Mouse (Mus musculus) forebrain, postnatal 0 days (tissue): ENCODE results near the gene Ammecr1. TPM values are rescaled to one million over a fixed set of nuclear protein-coding genes. Genes with fewer than 3 reads are reported as not detected.

Source experiments
- ATAC-seq: fragments of 200-750 bp; cut with Nextera tagmentation; 2 replicates; pipeline ENCODE4 v1.8.0; 2017; ENCODE audit warnings: mild to moderate bottlenecking, moderate library complexity
- DNase-seq: peaks from one replicate; pipeline ENCODE4 v3.0.0-alpha.2; 2015
- H3K27ac ChIP-seq: fragments of 300-500 bp; sonication (generic); 2 replicates; pipeline ENCODE4 v1.5.1; 2014; ENCODE audit warnings: low read depth, mild to moderate bottlenecking, antibody characterized with exemption, low read length, moderate library complexity, mixed read lengths
- H3K27me3 ChIP-seq: fragments of 300-500 bp; sonication (generic); 2 replicates; pipeline ENCODE4 v1.6.1; 2014; ENCODE audit warnings: mild to moderate bottlenecking, low read length, mixed read lengths; ENCODE audit not compliant: insufficient read depth
- H3K36me3 ChIP-seq: fragments of 300-500 bp; sonication (generic); 2 replicates; pipeline ENCODE4 v1.6.1; 2014; ENCODE audit warnings: mild to moderate bottlenecking, moderate library complexity; ENCODE audit not compliant: insufficient read depth
- H3K4me1 ChIP-seq: fragments of 300-500 bp; sonication (generic); 2 replicates; pipeline ENCODE4 v1.6.1; 2014; ENCODE audit warnings: antibody characterized with exemption; ENCODE audit not compliant: insufficient read depth
- H3K4me2 ChIP-seq: fragments of 300-500 bp; sonication (generic); 2 replicates; pipeline ENCODE4 v1.6.1; 2014; ENCODE audit warnings: low read depth, mild to moderate bottlenecking, moderate library complexity
- H3K4me3 ChIP-seq: fragments of 300-500 bp; sonication (generic); 2 replicates; pipeline ENCODE4 v1.5.1; 2014; ENCODE audit warnings: low read depth, low read length, mixed read lengths
- H3K9ac ChIP-seq: fragments of 300-500 bp; sonication (generic); 2 replicates; pipeline ENCODE4 v1.6.1; 2014; ENCODE audit warnings: mild to moderate bottlenecking
- H3K9me3 ChIP-seq: fragments of 300-500 bp; sonication (generic); 2 replicates; pipeline ENCODE4 v1.6.1; 2016; ENCODE audit warnings: low read length
- CTCF ChIP-seq: sonication (generic); IDR thresholded peaks from 2 replicates; pipeline ENCODE4 v1.5.1; 2016; ENCODE audit warnings: antibody characterized with exemption, control low read depth, low read depth
- WGBS: fragments of 180-500 bp; shearing (Covaris S2); extraction: QIAGEN DNeasy Blood & Tissue Kit; methylation state at CpG from one replicate; pipeline ENCODE4 v1.1.7; 2014; 5-methylcytosine and 5-hydroxymethylcytosine counted together
- polyA plus RNA-seq: library from polyadenylated mRNA; unstranded; fragments of >200 nt; fragmentation: Nextera tagmentation; extraction: Ambion mirVana; gene quantifications from 2 replicates; pipeline ENCODE4 v1.2.1, GENCODE M21; 2015
- total RNA-seq: library from RNA; depleted of rRNA; stranded (reverse); fragments of >200 nt; gene quantifications from 2 replicates; pipeline ENCODE4 v1.2.3, GENCODE M21; 2014

Gene Ammecr1
- total and polyA plus RNA-seq, 2 experiments from 2014 or later = 2.3 to 3.6 TPM

DNA sequence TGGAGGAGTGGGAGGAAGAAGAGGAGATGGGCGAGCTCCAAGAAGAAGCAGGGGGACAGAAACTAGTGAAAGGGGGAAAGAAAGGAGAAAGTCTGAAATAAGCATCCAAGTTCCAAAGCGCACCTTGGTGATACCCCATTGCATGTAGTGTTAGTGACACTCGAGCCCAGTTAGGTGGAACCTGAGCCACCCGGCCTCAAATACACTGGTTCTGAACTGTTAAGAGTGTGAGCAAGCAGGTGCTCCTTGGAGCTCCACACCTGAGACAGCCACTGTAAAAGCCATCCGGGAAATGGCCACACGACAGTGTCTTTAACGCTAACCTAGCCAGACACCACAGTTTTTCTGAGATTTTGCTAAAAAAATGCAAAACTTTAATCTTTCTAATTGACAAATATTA lies 539 bp upstream of the Ammecr1 start:
- DNase-seq = no peak
- H3K27me3 ChIP-seq = no peaks in the 10 kb centered on the region
- H3K36me3 ChIP-seq = no peaks in the 10 kb centered on the region
- no peak for TF ChIP-seq CTCF
- H3K4me1 ChIP-seq = no peaks in the 10 kb centered on the region
- peak overlapping the region; percentile 43 for H3K4me2 ChIP-seq
- ATAC-seq = no peak
- 51% methylated on average over 7 of the region's 7 CpGs for WGBS
- H3K4me3 ChIP-seq = peak overlapping the region; percentile 52
- H3K9ac ChIP-seq = peak overlapping the region; percentile 69; the same call in 1 of the 2 replicates
- no peak overlapping the region for H3K27ac ChIP-seq
- no peaks in the 10 kb centered on the region for H3K9me3 ChIP-seq

DNA sequence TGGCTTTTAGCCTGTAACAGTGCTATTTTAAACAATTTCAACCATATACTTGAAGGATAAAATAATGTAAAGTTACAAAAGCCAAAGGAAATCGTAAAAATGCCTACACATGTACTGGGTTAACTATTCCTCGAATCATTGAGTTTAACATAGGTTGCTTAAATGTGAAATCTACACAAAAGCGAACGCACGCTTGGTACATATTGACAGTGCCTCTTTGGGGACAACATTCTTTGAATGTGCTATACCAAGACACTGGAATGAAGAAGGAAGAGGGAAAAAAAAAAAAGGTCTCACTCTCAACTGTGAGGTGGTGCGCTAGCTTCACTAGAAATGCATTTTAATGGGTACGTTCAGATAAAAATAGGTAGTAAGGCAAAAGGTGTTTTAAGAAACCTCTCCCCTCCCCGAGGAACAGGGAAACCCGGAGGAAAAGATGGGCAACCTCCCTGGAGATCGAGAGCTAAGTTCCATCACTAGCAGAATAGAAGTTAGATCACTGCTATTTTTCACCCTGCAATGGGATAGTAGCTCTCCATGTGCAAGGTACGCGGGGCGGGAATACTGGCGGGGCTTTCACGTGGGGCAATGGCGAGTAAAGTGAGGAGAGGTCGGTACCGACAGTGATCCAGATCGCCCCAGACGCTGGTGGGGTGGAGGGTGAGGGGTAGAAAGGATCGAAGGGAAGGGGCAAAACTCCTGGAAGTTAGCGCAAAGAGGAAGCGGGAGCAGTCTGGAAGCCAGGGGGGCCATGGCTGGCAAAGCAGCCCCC lies 1.1 kb downstream of the Ammecr1 start:
- Histone ChIP-seq H3K4me2 (peak overlapping the region; percentile 52), H3K4me3 (peak overlapping the region; percentile 52), H3K4me1 (no peaks in the 10 kb centered on the region), H3K9me3 (no peaks in the 10 kb centered on the region), H3K27ac (no peak overlapping the region; the same call in 1 of the 2 replicates), H3K36me3 (no peaks in the 10 kb centered on the region), H3K9ac (peak overlapping the region; percentile 69), H3K27me3 (no peaks in the 10 kb centered on the region)
- ATAC-seq = no peak
- TF ChIP-seq CTCF = no peak
- 33% methylated on average over 23 of the region's 23 CpGs for WGBS
- DNase-seq = peak; percentile 2

GRCm38 (mm10) chrX:142960434-142960833 lies 6.1 kb downstream of the Ammecr1 start:
- Histone ChIP-seq H3K36me3 (no peaks in the 10 kb centered on the region), H3K9me3 (no peaks in the 10 kb centered on the region), H3K9ac (no peak overlapping the region), H3K4me2 (no peak overlapping the region), H3K4me1 (no peaks in the 10 kb centered on the region), H3K4me3 (no peak overlapping the region), H3K27me3 (no peaks in the 10 kb centered on the region), H3K27ac (no peak overlapping the region)
- ATAC-seq (no peak), DNase-seq (no peak)
- no peak for TF ChIP-seq CTCF
- WGBS = 45% methylated on average over 2 of the region's 2 CpGs

DNA sequence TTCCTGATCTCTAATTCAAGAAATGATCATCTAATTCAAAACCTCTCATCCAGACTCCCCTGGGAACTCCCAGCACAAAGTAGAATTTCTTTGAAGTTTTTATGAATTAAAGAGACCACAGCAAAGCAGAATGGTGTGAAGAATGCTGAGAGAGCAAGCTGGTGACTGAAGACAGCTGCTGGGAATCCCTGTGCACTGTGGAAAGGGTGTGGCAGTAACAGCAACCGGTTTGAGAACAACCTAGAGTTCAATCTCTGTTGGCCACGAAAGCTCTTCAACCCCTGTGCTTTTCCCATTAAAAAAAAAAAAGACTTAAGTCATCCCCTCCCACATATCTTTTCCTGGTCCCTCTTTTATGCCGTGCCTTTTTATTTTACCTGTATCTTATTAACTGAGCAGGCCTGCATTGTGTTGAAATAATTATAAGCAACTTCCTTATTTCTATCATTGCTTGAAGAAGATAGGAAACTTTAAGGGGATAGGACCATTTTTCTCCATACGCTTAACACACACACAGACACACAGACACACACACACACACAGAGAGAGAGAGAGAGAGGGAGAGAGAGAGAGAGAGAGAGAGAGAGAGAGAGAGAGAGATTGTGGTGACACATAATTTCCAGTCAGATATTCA lies 6.7 kb downstream of the Ammecr1 start:
- Histone ChIP-seq H3K36me3 (no peaks in the 10 kb centered on the region), H3K9ac (no peak overlapping the region), H3K9me3 (no peaks in the 10 kb centered on the region), H3K4me1 (no peaks in the 10 kb centered on the region), H3K4me2 (no peak overlapping the region), H3K27me3 (no peaks in the 10 kb centered on the region), H3K4me3 (no peak overlapping the region), H3K27ac (no peak overlapping the region)
- ATAC-seq (no peak), DNase-seq (no peak)
- no peak for TF ChIP-seq CTCF
- 67% methylated on average over 4 of the region's 4 CpGs for WGBS

- Histone ChIP-seq H3K36me3 (no peaks in the 10 kb centered on the region), H3K27me3 (no peaks in the 10 kb centered on the region), H3K4me3 (no peak overlapping the region), H3K27ac (no peak overlapping the region), H3K9me3 (no peaks in the 10 kb centered on the region), H3K4me2 (no peak overlapping the region), H3K9ac (no peak overlapping the region), H3K4me1 (no peaks in the 10 kb centered on the region)
- no peak for ATAC-seq
- DNase-seq = no peak
- 84% methylated on average over 4 of the region's 4 CpGs for WGBS
- TF ChIP-seq CTCF = no peak
Measured at GRCm38 (mm10) chrX:142928430-142928829, 38.1 kb downstream of the Ammecr1 start.

DNA sequence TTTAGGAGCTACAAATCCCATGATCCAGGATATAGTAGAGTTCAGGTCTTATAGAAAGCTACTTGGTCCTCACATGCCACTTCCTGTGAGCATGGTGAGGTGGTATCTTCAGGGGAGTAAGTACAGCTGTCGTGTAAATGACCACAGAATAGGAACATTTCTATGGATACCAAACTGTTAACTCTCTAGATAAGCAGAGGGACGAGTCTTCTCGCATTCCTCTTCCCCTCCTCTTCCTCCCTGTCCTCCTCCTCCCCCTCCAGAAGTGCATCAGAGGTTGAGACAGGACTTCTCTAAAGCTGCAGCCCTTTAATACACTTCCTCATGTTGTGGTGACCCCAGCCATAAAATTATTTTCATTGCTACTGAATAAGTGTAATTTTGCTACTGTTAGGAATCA lies 49.1 kb downstream of the Ammecr1 start:
- no peak overlapping the region for H3K4me2 ChIP-seq
- WGBS = 62% methylated on average over 3 of the region's 3 CpGs
- H3K9me3 ChIP-seq = no peaks in the 10 kb centered on the region
- H3K9ac ChIP-seq = no peak overlapping the region
- ATAC-seq (no peak), DNase-seq (no peak)
- H3K36me3 ChIP-seq = no peaks in the 10 kb centered on the region
- no peak for TF ChIP-seq CTCF
- H3K27ac ChIP-seq = no peak overlapping the region
- H3K4me3 ChIP-seq = no peak overlapping the region
- no peaks in the 10 kb centered on the region for H3K27me3 ChIP-seq
- H3K4me1 ChIP-seq = no peaks in the 10 kb centered on the region

DNA sequence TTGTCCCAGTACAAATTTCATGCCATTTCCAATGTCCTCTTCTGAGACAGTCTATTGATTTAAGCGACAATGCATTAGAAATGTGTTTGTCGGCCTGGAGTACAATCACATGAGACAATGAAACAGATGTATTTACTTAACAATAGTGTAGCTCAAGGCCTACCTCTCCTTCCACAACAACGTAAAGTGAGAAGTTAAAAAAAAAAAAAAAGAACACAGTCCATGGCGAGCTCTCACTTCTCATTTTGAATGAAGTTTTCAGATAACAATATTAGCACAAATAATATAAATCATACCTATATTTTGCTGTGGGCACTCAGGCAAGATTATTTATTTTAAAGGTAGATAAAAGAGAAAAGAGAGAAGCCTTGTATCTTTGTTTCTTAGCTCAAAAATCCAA lies 49.8 kb downstream of the Ammecr1 start:
- H3K27me3 ChIP-seq = no peaks in the 10 kb centered on the region

More for the DNA sequence above, 49.8 kb downstream of the Ammecr1 start:
- Histone ChIP-seq H3K4me3 (no peak overlapping the region), H3K36me3 (no peaks in the 10 kb centered on the region), H3K9me3 (no peaks in the 10 kb centered on the region), H3K4me2 (no peak overlapping the region), H3K9ac (no peak overlapping the region), H3K27ac (no peak overlapping the region), H3K4me1 (no peaks in the 10 kb centered on the region)
- ATAC-seq = no peak
- DNase-seq = no peak
- no peak for TF ChIP-seq CTCF
- WGBS = 68% methylated on average over 4 of the region's 4 CpGs
